Mouse (Mus musculus) frontal cortex, adult (tissue): ENCODE results near the gene Cux1.
A peak's percentile ranks its signal among the peaks of the same experiment; 100 is the strongest.

Experiments
- ATAC-seq: cut with Nextera tagmentation; 2 replicates; pipeline ENCODE4 v1.9.2; 2017; ENCODE audit warnings: mild to moderate bottlenecking, moderate library complexity, mixed read lengths; ENCODE audit not compliant: low TSS enrichment

The Cux1 gene

DNA sequence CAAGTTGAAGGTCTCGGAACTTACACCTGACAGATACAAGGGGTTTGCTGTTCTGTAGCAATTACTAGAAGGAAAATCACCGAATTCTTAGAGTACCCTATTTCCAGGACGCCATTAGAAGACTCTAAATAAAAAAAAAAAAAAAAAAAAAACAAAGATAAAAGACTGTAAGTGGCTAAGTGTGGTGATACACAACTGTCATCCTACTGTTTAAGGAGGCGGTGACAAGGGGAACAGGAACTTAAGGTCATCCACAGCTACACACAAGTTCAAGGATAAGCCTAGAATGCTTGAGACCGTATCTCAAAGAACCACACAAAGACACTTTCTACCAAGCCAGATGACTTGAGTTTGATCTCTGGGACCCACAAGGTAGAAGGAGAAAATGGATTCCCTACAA is 56.7 kb downstream of the Cux1 start:
- no peak for ATAC-seq

DNA sequence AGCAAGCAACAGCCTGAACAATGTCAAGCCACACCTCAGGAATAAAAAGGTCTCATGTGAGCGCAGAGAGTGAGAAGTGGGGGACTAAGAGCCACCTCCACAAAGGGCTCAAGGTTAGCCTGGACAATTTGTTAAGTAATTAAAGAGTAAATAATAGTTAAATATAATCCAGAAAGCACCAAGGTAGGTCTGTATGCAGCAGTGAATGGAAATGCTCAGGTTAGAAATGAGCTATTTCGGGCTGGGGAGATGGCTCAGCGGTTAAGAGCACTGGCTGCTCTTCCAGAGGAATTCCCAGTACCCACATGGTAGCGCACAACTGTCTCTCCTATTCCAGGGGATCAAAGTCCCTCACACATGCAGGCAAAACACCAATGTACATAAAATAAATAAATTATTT is 59.7 kb downstream of the Cux1 start:
- no peak for ATAC-seq

DNA sequence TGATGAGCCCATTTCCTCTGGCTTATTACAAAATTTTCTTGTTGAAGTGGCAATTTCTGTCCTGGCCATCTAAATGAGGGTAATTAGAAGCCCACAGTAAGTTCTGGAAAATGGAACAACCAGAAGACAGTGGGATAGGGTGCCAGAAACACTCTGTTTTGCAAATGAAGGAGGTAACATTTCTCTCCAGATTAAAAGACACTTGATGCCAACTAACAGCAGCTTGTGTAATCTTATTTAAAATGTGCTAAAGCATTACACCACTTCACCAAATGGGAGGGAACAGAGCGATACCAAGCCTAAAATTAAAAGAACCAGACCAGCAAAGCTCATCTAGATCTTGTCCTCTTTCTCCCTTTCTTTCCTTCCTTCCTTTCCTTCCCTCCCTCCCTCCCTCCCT is 61.0 kb downstream of the Cux1 start:
- ATAC-seq: peak; percentile 81

DNA sequence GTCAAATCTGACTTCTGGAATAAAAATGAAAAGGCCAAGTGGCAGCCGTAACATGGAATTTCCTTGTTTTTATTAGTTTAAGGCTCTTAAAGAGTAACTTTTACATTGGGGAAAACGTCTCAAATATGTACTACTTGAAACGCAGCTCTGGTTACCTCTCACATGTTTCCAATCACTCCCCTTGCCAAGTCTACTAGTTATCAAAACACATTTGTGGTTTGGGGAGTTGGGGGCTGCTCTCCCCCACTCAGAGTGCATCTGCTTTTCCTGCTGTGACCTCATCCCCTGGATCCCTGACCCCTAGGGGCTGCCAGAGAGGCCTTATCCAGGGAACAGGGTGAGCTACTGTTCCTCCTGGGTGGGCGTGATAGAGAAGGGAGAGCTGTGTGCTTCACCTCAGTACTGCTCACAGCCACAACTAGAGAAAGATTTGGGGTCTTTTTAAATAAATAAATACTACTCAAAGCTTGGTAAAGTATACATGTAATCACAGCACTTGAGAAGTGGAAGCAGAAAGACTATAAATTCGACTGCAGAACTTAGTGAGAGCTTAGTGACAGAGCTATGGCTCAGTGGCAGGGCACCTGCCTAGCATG is 64.7 kb downstream of the Cux1 start:
- ATAC-seq: no peak

DNA sequence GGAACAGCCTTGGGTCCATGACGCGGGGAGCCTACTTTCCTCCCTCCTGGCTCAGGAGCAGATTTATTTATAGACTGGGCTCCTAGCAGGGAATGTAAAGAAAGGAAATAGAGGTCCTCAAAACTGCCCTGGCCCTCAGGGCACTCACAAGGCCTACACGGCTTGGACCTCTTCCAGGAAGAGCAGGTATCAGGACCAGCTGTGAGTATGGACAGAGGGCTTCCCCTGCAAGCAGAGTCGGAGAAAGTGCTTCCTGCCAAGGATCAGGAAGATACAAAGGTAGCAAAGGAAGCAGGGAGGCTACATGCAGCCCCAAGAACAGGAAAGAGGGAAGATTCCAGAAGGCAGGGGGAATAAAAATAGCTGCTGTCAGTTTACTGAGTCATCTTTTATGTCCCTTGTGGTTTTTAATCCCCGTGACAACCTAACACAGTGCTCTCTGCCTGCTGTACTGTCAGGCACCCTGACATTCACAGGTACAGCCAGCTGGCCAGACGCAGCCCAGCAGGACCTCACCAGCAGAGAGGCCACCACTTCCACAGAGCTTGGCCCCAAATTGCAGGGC is 66.9 kb downstream of the Cux1 start:
- peak; percentile 62 for ATAC-seq

GRCm38 (mm10) chr5:136499316-136499715 is 68.0 kb downstream of the Cux1 start:
- no peak for ATAC-seq

GRCm38 (mm10) chr5:136498741-136499140 is 68.5 kb downstream of the Cux1 start:
- ATAC-seq: no peak

DNA sequence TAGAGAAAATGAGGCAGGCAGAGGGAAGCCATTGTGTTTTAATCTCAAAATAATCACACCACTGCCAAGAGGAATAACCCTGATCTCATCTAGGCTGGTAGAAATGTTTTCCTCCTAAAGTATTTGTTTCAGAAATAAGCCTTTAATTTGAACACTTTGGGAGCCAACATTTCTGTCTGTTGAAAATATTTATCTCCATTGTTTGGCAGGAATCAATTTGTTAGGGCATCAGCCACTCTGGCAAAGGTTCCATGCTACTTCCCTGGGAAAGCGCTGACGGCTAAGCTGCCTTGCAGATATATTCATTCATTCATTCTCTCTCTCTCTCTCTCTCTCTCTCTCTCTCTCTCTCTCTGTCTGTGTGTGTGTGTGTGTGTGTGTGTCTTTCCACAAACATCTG is 70.0 kb downstream of the Cux1 start:
- no peak for ATAC-seq

GRCm38 (mm10) chr5:136495581-136495980 is 71.7 kb downstream of the Cux1 start:
- no peak for ATAC-seq

DNA sequence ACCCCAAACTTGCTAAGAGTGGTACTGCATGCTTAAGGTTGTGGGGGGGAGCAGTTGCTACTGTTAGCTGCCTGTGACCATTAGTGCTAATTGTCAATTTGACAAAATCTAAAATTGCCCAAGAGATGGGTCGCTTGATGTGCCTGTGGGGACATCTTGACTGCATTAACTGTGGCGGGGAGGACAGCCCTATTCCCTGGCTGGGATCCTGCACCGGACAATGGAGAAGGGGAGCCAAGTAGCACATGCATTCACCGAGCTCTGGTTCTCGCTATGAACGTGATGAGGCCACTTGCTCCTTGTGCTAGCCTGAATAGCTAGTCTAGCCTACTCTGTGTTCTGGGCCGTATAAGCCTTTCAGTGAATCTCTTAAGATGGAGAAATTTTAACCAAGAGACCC is 72.4 kb downstream of the Cux1 start:
- no peak for ATAC-seq

- no peak for ATAC-seq
Observed at GRCm38 (mm10) chr5:136494288-136494687, 73.0 kb downstream of the Cux1 start.

GRCm38 (mm10) chr5:136489450-136489849 is 77.8 kb downstream of the Cux1 start:
- ATAC-seq: no peak

DNA sequence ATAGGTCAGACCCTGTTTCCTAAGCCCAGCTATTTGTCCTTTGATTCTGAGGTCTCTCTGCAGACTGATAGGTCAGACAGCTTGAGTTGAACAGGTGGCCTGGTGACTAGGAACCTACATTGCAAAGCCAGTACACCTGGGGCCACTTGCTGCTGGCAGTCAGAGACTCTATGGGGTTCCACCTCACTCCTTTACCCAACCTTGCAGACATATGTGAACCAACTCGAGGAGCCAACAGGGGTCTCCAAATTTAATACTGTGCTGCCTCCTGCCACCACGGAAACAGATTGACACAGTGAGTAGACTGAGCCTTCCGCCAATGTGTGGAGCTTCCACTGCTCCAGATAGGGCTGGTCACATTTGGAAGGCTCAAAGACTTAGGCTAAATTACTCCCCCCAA is 78.6 kb downstream of the Cux1 start:
- ATAC-seq: no peak

DNA sequence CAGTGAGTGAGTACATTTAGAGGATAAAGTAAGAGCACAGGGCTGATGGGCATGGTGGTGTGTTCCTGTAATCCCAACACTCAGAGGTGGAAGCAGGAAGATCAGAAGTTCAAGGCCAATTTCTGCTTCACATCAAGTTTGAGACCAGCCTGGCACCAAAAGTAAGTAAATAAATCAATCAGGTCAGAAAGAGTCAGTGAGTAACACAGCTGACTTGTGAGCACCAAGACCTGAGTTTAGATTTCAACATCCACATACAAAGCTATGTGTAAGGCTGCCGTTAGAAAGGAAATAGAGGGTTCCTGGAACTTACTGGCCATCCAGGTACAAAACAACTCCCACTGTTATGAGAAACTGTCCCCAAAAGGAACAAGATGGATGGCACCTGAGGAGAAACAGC is 79.1 kb downstream of the Cux1 start:
- ATAC-seq: no peak

DNA sequence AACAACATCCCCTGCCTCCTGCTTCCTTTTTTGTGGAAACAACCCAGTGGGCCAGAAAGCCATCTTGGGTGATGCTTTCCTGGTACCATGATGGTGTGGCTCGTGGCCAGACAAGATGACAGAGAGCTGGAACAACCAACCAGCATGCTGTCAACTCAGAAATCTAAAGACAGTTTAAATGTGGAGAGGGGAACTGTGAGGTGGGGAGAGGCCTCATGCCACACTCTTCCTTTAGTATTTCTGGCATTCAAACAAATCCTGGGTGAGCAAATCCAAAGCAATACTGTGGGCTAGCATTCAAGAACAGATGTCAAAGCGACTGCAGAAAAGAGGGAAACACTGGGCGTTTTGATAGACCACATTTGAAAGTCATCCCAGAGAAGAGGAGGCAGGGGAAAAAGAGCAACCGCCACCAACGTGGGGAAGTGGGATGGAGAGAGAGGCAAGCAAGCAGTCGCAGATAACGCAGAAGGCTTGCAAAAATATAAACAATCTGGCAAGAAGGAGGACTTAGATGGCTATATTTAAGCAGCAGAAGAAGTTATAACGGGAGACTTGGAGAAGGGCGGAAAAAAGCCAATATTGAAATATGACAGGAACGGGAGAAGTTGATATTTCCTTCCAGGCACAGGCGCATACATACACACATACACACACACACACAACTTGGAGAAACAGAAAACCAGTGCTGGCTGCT is 79.7 kb downstream of the Cux1 start:
- peak; percentile 82 for ATAC-seq

- ATAC-seq: no peak
Observed at GRCm38 (mm10) chr5:136486401-136486800, 80.9 kb downstream of the Cux1 start.

GRCm38 (mm10) chr5:136485397-136485796 is 81.9 kb downstream of the Cux1 start:
- ATAC-seq: no peak

DNA sequence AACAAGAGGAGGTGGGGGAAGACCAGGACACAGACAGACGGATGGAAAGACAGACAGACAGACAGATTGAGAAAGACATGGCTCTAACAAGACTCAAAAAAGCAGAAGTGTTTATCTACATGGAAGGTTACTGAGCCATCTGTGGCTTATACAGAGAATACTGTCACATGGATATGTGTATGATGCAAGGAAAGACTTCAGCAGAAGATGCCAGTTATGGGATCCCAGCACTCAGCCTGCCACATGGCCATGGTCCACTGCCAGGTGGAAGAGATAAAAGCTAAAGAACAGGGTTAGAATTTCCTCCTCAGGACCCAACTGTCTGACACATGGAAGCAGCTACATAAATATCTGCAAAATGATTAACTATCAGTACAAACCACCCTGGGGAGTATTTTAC is 84.9 kb downstream of the Cux1 start:
- no peak for ATAC-seq

- ATAC-seq: peak; percentile 75; the same call in 1 of the 2 replicates
Observed at GRCm38 (mm10) chr5:136480541-136480940, 86.7 kb downstream of the Cux1 start.

- no peak for ATAC-seq
Observed at GRCm38 (mm10) chr5:136479801-136480200, 87.5 kb downstream of the Cux1 start.

DNA sequence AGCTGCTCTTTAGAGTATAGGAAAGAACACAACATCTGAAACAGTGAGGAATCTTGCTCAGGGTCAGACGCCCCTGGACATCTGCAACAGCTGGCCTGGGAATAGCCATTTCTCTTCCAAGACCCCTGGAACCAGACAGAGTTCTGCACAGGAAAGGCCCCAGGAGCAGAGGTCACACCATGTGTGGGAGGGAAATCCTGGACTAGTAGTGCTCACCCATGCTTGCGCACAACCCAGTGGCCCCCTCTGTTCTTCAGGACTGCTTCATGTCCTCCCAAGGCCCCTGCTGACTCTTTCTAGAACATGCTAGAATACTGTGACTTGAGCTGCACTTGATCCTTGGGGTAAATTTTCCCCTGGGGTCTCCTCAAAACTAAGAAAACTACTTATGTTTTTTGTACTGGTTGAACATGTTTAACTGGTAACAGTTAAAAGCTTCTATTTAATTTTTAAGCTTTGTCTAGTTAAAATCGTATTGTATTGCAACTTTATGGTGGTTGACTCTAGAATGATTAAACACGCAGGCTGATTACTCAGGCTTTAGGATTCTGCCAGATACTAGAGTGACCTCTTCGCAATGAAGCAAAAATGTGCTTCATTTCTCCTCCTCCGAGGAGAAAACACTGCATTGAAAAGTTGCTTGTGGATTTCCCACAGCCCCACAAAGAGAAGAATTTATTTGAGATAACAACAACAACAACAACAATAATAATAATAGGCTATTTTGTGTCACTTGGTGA is 88.1 kb downstream of the Cux1 start:
- no peak for ATAC-seq

GRCm38 (mm10) chr5:136476272-136476671 is 91.0 kb downstream of the Cux1 start:
- peak; percentile 90 for ATAC-seq

- no peak for ATAC-seq
Observed at GRCm38 (mm10) chr5:136475161-136475560, 92.1 kb downstream of the Cux1 start.
